Mouse (Mus musculus) heart, embryonic 11.5 days (tissue): ENCODE data around the gene Sox12. TPM values are rescaled to one million over a fixed set of nuclear protein-coding genes. Genes with fewer than 3 reads are reported as not detected.

Source experiments
- ATAC-seq: fragments of 200-750 bp; cut with Nextera tagmentation; replicated peaks from 2 replicates; pipeline ENCODE4 v1.8.0; 2017; ENCODE audit warnings: moderate library complexity; ENCODE audit not compliant: insufficient number of reproducible peaks, low FRiP score, low TSS enrichment
- H3K27ac ChIP-seq: fragments of 300-500 bp; sonication (generic); 2 replicates; pipeline ENCODE4 v1.5.1; 2014; ENCODE audit warnings: mild to moderate bottlenecking, low read depth, low read length
- H3K27me3 ChIP-seq: fragments of 300-500 bp; sonication (generic); 2 replicates; pipeline ENCODE4 v1.6.1; 2014; ENCODE audit warnings: mild to moderate bottlenecking, low read length, mixed read lengths; ENCODE audit not compliant: control insufficient read depth, insufficient read depth
- H3K36me3 ChIP-seq: fragments of 300-500 bp; sonication (generic); 2 replicates; pipeline ENCODE4 v1.6.1; 2014; ENCODE audit warnings: mild to moderate bottlenecking, low read length, moderate library complexity, mixed read lengths; ENCODE audit not compliant: control insufficient read depth, insufficient read depth
- H3K4me1 ChIP-seq: fragments of 300-500 bp; sonication (generic); 2 replicates; pipeline ENCODE4 v1.6.1; 2014; ENCODE audit warnings: low read length; ENCODE audit not compliant: control insufficient read depth, insufficient read depth
- H3K4me2 ChIP-seq: fragments of 300-500 bp; sonication (generic); 2 replicates; pipeline ENCODE4 v1.6.1; 2014; ENCODE audit warnings: mild to moderate bottlenecking, moderate library complexity
- H3K4me3 ChIP-seq: fragments of 300-500 bp; sonication (generic); 2 replicates; pipeline ENCODE4 v1.5.1; 2014; ENCODE audit warnings: low read depth, low read length
- H3K9ac ChIP-seq: fragments of 300-500 bp; sonication (generic); 2 replicates; pipeline ENCODE4 v1.6.1; 2014; ENCODE audit warnings: mild to moderate bottlenecking, low read depth, low read length, moderate library complexity
- H3K9me3 ChIP-seq: fragments of 300-500 bp; sonication (generic); replicated peaks from 2 replicates; pipeline ENCODE4 v1.6.1; 2016; ENCODE audit warnings: low read length; ENCODE audit not compliant: control insufficient read depth
- WGBS: fragments of 180-500 bp; shearing (Covaris S2); extraction: QIAGEN DNeasy Blood & Tissue Kit; methylation state at CpG from one replicate; pipeline ENCODE4 v1.1.7; 2014; ENCODE audit not compliant: insufficient replicate concordance; 5-methylcytosine and 5-hydroxymethylcytosine counted together
- polyA plus RNA-seq: library from polyadenylated mRNA; unstranded; fragments of >200 nt; fragmentation: Nextera tagmentation; extraction: Ambion mirVana; gene quantifications from 2 replicates; pipeline ENCODE4 v1.2.1, GENCODE M21; 2014

The Sox12 gene
- polyA plus RNA-seq, 1 experiment from 2014 or later, result 13.9 TPM

DNA sequence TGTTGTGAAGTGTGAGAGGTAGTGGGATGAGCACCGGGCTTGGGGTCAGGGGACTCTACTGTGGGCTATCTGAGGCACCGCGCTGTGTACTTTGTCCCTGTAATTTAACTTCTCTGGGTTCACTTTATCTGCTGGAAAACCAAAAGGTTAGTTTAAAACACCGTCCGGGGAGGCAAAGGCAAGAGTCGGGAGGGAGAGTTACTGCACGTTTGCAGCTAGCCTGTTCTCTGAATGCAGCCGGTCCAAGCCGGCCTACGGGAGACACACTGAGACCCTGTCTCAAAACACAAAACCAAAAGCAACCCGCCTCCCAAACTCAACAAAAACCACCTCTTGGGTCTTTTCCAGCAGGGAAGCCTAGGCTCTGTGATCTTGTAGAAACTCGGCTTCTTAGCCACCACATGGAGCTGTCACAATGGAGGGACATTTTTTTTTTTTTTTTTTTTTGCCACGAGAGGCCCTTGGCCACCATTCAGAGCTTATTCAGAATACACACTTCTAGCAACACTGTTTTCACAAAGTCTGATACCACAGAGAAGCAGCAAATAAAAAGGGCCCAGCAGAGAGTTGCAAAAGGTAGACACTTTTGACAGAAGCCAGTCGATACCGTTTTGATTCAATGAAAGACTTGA lies 14.8 kb upstream of the Sox12 start:
- Histone ChIP-seq H3K9ac (peak overlapping the region; percentile 100), H3K27me3 (no peaks in the 10 kb centered on the region), H3K4me2 (peak overlapping the region; percentile 95), H3K4me3 (peak overlapping the region; percentile 96), H3K27ac (peak overlapping the region; percentile 100), H3K9me3 (peaks cover 5% of the 10 kb centered on the region; the same call in 1 of the 2 replicates), H3K4me1 (peaks cover 28% of the 10 kb centered on the region), H3K36me3 (no peaks in the 10 kb centered on the region)
- ATAC-seq, result no peak
- WGBS, result 5% methylated on average over 15 of the region's 15 CpGs

DNA sequence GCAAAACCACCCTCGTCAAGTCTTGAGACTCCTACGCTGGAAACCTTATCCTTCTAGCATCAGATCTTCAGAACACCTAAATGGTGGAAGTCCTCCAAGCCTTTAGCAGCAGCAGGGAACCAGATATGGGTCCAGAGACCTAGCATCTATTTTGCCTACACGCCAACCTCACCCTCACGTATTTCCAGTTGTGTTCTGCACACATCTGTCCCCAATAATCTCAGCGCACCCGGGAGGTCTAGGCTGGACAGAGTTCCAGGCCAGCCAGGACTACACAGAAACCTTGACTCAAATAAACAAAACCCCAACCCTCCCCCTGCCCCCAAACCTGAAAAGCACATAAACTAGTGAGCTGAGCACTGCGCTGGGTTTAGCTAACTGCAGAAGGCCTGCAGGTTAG lies 13.6 kb upstream of the Sox12 start:
- Histone ChIP-seq H3K4me1 (peaks cover 28% of the 10 kb centered on the region), H3K27ac (peak overlapping the region; percentile 100), H3K4me3 (peak overlapping the region; percentile 96), H3K27me3 (no peaks in the 10 kb centered on the region), H3K9me3 (peaks cover 5% of the 10 kb centered on the region; the same call in 1 of the 2 replicates), H3K9ac (peak overlapping the region; percentile 100), H3K4me2 (peak overlapping the region; percentile 95), H3K36me3 (no peaks in the 10 kb centered on the region)
- 8% methylated on average over 7 of the region's 7 CpGs for WGBS
- ATAC-seq, result no peak

GRCm38 (mm10) chr2:152410971-152411371 lies 13.1 kb upstream of the Sox12 start:
- Histone ChIP-seq H3K36me3 (no peaks in the 10 kb centered on the region), H3K4me2 (peak overlapping the region; percentile 95), H3K27me3 (no peaks in the 10 kb centered on the region), H3K4me3 (peak overlapping the region; percentile 96), H3K27ac (peak overlapping the region; percentile 100), H3K9ac (peak overlapping the region; percentile 100), H3K9me3 (peaks cover 1% of the 10 kb centered on the region; the same call in 1 of the 2 replicates), H3K4me1 (peaks cover 28% of the 10 kb centered on the region)
- WGBS, result 0% methylated on average over 15 of the region's 15 CpGs
- ATAC-seq, result peak; percentile 60

DNA sequence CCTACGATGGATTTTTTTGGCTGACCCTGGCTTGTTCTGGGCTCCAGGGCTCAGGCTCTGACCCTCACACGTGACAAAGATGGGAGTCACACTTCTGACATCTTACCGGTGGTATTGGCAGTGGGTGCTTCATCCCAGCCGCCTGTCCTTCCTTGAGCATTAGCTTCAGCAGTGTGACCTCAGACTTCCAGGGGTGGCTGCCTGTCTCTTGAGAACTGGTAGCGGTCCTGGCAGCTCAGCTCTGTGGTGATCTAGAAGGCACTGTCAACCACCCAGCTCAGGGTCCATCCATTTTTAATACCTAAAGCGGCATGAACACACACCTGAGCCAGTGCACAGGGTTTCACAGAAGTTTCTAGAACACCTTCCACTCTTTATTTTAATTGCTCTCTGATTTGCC lies 11.9 kb upstream of the Sox12 start:
- H3K27me3 ChIP-seq, result no peaks in the 10 kb centered on the region
- no peak overlapping the region for H3K9ac ChIP-seq
- H3K4me1 ChIP-seq, result peaks cover 28% of the 10 kb centered on the region
- no peak overlapping the region for H3K4me3 ChIP-seq
- no peaks in the 10 kb centered on the region for H3K36me3 ChIP-seq
- WGBS, result 75% methylated on average over 6 of the region's 6 CpGs
- no peaks in the 10 kb centered on the region for H3K9me3 ChIP-seq
- H3K27ac ChIP-seq, result peak overlapping the region; percentile 100; the same call in 1 of the 2 replicates
- no peak overlapping the region for H3K4me2 ChIP-seq
- ATAC-seq, result no peak

- WGBS, result under 1% methylated on average over 19 of the region's 19 CpGs
- ATAC-seq, result peak; percentile 96
- peak overlapping the region; percentile 81 for H3K4me2 ChIP-seq
- H3K4me1 ChIP-seq, result peaks cover 18% of the 10 kb centered on the region
- no peaks in the 10 kb centered on the region for H3K9me3 ChIP-seq
- peak overlapping the region; percentile 54 for H3K27ac ChIP-seq
- no peaks in the 10 kb centered on the region for H3K36me3 ChIP-seq
- peak overlapping the region; percentile 46 for H3K4me3 ChIP-seq
- peak overlapping the region; percentile 68 for H3K9ac ChIP-seq
- no peaks in the 10 kb centered on the region for H3K27me3 ChIP-seq
Measured at GRCm38 (mm10) chr2:152406126-152406525, 8.3 kb upstream of the Sox12 start.

- WGBS, result under 1% methylated on average over 13 of the region's 13 CpGs
- Histone ChIP-seq H3K27me3 (no peaks in the 10 kb centered on the region), H3K4me2 (peak overlapping the region; percentile 90), H3K9ac (peak overlapping the region; percentile 97), H3K36me3 (no peaks in the 10 kb centered on the region), H3K27ac (peak overlapping the region; percentile 99), H3K4me3 (peak overlapping the region; percentile 73), H3K4me1 (peaks cover 24% of the 10 kb centered on the region), H3K9me3 (no peaks in the 10 kb centered on the region)
- no peak; the same call in 1 of the 2 replicates for ATAC-seq
Measured at GRCm38 (mm10) chr2:152399122-152399542, 1.3 kb upstream of the Sox12 start.

DNA sequence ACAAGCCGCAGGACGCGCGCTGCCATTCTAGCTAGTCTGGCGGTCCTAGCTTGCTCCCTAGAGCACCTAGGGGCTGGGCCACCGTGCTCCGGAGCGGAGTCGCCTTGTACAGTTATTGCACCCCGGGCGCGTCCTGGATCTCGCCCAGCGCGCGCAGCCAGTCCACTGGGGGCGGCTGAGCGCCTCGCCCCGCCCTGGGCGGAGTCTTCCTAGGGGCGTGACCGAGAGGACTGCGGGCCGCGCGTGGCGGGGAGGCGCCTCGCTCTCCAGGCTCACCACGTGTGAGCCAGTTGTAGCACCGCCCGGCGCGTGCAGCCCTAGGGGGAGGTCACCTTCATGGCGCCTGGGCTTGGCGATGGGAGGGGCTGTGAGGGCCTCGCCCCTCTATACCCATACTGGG lies 828 bp upstream of the Sox12 start:
- Histone ChIP-seq H3K9me3 (no peaks in the 10 kb centered on the region), H3K36me3 (no peaks in the 10 kb centered on the region), H3K4me1 (peaks cover 28% of the 10 kb centered on the region), H3K9ac (peak overlapping the region; percentile 97), H3K27ac (peak overlapping the region; percentile 99), H3K4me3 (peak overlapping the region; percentile 73), H3K27me3 (no peaks in the 10 kb centered on the region), H3K4me2 (peak overlapping the region; percentile 90)
- ATAC-seq, result peak; percentile 87
- WGBS, result under 1% methylated on average over 38 of the region's 38 CpGs

- Histone ChIP-seq H3K9ac (peak overlapping the region; percentile 97), H3K4me3 (peak overlapping the region; percentile 73), H3K27me3 (no peaks in the 10 kb centered on the region), H3K36me3 (no peaks in the 10 kb centered on the region), H3K4me1 (peaks cover 31% of the 10 kb centered on the region), H3K9me3 (no peaks in the 10 kb centered on the region), H3K4me2 (peak overlapping the region; percentile 90), H3K27ac (peak overlapping the region; percentile 99)
- no peak for ATAC-seq
- WGBS, result under 1% methylated on average over 72 of the region's 77 CpGs
Measured at GRCm38 (mm10) chr2:152397004-152397589, 766 bp downstream of the Sox12 start.
